Mouse (Mus musculus): ENCODE results near the gene Tgm2.

DNA sequence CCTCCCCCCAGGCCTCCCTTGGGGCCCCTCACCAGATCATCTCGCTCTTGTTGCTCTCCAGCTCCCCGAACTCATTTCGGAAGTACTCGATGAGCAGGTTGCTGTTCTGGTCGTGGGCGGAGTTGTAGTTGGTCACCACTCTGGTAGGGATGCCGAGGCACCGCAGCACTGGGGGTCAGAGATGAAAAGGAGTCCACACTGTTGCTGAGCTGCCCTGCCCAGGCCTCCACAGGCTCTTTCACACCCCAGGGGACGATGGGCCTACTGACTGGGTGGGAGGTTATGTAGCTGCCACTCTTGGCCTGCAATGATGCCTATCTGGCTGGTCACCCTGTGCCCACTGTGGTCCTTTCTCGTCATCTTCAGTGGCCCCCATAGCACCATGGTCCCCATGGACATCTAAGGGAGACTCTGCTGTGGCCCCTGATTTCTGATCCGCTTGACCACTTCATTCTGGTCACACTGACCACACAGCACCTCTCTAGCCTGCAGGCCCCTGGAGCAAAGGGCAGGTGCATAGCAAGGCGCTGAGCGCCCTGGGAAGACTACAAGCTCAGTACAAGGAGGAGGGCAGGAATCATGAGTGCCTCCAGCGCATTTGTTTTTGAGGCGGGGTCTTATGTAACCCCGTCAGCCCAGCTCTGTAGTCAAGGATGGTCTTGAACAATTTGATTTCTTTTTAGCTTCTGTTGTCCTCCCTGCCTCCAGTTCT is 16.8 kb downstream of the Tgm2 start:
- TF ChIP-seq POLR2A (IDR thresholded peaks at IDR 0.05; ENCODE audit: borderline replicate concordance, extremely low read depth, insufficient read depth, insufficient read length, poor library complexity, severe bottlenecking): no peak
- no peak for TF ChIP-seq CTCF (IDR thresholded peaks at IDR 0.05; ENCODE audit: borderline replicate concordance, extremely low read depth, insufficient read depth, insufficient read length)

Measured in brain, embryonic 14.5 days (tissue).